Mouse (Mus musculus): ENCODE results near the gene Plekhh2.

DNA sequence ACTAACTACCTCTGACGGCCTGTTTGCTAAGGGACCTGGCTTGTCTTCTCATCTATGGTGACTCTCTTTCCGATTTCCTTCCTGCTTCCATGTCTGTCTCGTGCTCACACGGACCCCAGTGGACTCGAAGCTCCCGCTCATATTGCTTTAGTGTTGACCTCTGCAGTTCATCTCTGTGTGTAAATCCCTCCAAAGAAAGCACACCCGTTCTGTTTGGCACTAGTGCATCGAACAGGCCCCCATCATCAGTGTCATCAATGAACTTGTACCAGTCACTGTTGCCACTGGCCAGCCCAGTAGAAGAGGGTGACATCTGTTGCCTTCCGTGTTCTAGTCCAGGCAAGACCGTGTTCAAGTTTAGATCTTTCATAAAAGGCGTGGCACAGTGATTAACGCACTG is 57.1 kb downstream of the Plekhh2 start:
- TF ChIP-seq CTCF (IDR thresholded peaks at IDR 0.05; ENCODE audit: low read depth) (no peak), EP300 (IDR thresholded peaks at IDR 0.05; ENCODE audit: low read depth) (no peak)

All from liver, embryonic 14.5 days (tissue).